Mouse (Mus musculus): ENCODE data around the gene Cenpx. TPM values are rescaled to one million over a fixed set of nuclear protein-coding genes. Genes with fewer than 3 reads are reported as not detected.
"Not testable (repeated sequence)": the region's sequence is repeated elsewhere in the genome, so short reads cannot be mapped to it uniquely, and the experiment has no call there.

Cenpx gene
- total RNA-seq, 2 experiments from 2014 or later, result 22.1 to 32.3 TPM

DNA sequence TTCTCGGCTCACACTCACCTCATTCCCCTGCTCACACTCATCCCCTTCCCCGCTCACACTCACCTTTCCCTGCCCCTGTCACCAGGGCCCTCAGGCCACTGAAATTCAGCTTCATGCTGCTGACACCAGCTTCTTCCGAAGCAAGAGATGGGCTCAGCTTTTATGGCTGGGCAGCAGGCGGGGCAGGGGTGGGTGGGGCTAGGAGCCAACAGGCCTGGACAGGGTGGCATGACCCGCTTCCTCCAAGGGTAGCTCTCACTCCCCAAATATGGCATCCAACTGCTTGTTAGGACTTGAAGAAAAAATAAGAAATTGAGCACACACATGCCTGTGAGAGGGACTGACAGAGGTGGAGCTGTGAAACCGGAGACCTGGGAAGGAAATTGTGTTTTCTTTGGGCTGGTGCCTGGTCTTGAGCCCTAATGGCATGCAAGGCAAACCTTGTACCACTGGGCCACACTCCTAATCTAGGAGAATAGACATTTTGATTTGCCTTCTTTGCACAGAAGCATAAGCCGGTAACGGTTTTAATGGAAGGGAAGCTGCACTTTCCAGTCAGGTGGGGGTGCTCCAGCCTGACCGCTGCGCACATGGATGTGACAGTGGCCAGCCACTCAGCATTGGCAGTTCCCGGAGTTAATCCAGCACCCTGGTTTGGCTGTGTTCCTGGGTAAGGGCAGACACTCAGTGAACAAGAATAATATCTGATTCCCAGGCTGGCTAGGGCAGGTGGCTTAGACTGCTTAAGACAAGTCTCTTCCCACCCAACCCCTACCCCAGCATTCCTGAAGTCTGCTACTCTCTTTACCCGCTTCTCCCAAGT is 18.5 kb upstream of the Cenpx start, which contains the start of gene Cbr2:
Gene Cbr2, minus strand, starts transcription at position 257 of the 823 bp plus-strand sequence.
- TF ChIP-seq CTCF (IDR thresholded peaks at IDR 0.05), result no peak; the same call in 1 of the 2 replicates
- H3K27ac ChIP-seq, result peak within 1 kb of the TSS; percentile 66
- H3K4me3 ChIP-seq, result peak within 1 kb of the TSS; percentile 51
- DNase-seq, result peak; percentile 67
- intact Hi-C loops (cut with DNase I), result no loop called here

DNA sequence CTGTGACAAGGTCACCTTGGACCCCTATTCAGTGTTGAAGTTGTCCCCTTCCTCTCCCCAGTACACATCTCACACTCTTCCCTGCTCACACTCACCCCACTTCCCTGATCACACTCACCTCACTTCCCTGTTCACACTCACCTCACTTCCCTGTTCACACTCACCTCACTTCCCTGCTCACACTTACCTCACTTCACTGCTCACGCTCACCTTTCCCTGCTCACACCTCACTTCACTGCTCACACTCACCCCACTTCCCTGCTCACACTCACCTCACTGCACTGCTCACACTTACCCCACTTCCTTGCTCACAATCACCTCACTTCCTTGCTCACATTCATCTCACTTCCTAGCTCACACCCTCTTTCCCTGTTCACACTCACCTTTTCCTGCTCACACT is 17.9 kb upstream of the Cenpx start:
- DNase-seq, result no peak
- intact Hi-C loops (cut with DNase I), result no loop called here
- Histone ChIP-seq H3K27ac (peak overlapping the region; percentile 66), H3K4me3 (peak overlapping the region; percentile 51)
- TF ChIP-seq CTCF (IDR thresholded peaks at IDR 0.05), result no peak

DNA sequence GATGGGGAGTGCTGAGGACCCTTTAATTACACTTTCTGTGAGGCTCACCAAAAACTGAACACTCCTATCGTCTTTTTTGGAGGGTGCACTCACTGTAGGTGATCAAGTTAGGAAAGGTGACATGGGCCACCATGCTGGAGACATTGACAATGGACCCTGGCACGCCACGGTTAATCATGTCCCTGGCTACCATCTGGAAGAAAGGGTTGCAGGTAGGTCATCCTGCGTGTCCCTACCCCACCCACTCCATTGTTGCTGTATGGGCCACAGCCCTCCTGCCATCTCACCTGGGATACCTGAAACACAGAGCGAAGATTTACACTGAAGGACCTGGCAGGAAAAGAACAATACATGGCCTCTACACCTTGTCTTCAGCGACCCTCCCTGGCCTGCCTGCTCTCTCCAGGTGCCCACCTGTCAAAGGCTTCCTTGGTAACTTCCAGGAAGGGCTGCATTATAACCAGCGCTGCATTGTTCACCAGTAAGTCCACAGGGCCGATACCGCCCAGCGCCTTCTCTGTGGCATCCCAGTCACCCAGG is 16.9 kb upstream of the Cenpx start:
- H3K4me3 ChIP-seq, result peak overlapping the region; percentile 51
- no peak for TF ChIP-seq CTCF (IDR thresholded peaks at IDR 0.05)
- H3K27ac ChIP-seq, result no peak overlapping the region
- no peak for DNase-seq
- intact Hi-C loops (cut with DNase I), result no loop called here

DNA sequence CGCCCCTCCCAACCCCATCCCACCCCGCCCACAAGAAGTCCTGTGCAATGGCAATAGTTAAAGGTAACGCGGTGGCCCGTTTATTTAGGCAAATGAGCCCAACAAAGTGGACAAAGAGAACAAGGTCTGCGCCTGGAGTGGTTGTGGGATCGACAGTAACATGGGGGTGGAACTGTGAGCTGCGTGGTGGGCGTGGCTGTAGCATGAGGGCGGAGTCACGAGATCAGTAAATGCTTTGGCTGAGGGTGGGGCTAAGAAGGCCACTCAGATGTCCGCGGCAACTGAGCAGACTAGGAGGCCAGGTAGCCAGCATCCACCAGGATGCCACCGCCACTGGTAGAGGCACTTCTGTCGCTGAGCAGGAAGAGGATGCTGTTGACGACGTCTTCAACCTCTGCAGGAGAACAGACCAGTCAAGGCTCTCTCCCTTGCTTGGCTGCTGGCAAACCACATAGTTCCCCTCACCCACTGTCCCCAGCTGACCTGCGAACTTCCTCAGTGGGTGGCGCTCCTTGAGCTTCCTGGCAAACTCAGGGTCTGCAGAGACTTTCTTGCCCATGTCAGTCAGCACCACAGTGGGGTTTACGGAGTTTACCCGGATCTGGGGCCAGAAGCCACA is 16.0 kb upstream of the Cenpx start:
- intact Hi-C loops (cut with DNase I); DNase-seq; H3K27ac ChIP-seq: not testable (repeated sequence)
- H3K4me3 ChIP-seq, result peak overlapping the region; percentile 32

DNA sequence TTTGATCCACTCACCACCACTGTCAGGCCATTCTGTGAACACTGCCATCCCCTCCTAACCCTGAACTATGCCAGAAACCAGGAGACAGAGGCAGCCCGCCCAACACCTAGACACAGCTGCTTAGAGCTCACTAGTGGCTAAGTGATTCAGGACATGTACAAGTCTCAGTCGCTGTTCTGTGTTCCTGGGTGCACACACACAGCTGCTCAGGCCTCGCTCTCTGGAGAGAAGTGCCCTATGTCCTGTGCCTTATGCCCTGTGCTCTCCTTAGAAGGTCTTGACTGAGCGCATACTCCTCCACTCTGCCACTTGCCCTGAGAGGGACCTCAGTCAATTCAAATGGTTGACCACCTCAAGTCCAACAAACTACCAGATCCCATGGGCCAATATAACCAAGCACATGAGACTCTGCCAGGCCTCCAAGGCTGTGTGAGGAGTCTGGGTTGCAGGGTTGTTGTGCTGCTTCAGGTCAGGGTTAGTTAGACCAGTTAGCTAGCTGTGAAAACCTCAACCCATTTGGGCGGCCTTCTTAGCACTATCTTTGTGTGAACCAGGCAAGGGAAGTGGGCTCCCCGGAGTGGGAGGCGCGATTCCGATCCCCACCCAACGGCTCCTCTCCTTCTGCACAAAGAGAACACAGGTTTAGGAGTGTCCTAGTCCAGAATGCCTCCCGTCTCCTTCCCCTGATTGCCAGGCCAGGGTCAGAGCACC is 15.1 kb upstream of the Cenpx start:
- Histone ChIP-seq H3K4me3 (no peak overlapping the region), H3K27ac (no peak overlapping the region)
- no peak for TF ChIP-seq CTCF (IDR thresholded peaks at IDR 0.05)
- no peak for DNase-seq
- intact Hi-C loops (cut with DNase I), result no loop called here

DNA sequence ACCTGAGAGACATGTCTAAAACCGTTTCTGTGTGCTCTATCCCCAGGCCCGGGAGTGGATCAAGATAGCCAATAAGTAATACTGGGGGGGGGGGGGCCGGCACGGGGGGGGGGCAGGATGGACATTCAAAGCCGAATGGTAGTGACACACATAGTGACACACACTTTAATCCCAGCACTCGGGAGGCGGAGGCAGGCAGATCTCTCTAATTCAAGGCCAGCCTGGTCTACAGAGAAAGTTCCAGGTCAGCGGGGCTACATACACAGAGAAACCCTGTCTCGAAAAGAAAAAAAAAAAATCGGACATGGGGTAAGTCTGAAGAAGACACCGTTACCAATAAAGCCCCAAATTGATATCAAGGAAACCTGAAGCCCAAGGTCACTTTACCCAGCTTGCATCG is 14.0 kb upstream of the Cenpx start:
- TF ChIP-seq CTCF (IDR thresholded peaks at IDR 0.05), result no peak
- H3K27ac ChIP-seq, result peak overlapping the region; percentile 87
- intact Hi-C loops (cut with DNase I), result no loop called here
- peak overlapping the region; percentile 90 for H3K4me3 ChIP-seq
- DNase-seq, result no peak

DNA sequence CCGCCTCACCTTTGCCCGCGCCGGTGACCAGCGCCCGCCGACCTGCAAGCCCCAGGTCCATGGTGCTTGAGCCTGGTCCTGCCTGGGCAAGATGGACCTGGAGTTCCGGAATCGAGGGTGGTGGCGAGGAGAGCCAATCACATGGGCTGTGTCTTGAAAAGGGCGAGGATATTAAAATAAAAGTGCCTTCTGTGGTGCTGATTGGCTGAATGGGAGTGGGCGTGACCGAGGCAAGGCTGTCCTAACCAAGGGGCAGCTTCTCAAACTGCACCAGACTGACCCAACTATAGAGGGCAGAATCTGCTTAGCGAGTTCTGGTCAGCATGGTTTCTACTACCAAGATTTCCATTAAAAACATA is 13.6 kb upstream of the Cenpx start, which contains the start of gene Dcxr:
Gene Dcxr, minus strand, starts transcription at position 113 of the 359 bp plus-strand sequence.
- peak; percentile 94 for DNase-seq
- peak within 1 kb of the TSS; percentile 90 for H3K4me3 ChIP-seq
- peak within 1 kb of the TSS; percentile 87 for H3K27ac ChIP-seq
- intact Hi-C loops (cut with DNase I), result no loop called here
- peak; percentile 68 for TF ChIP-seq CTCF (IDR thresholded peaks at IDR 0.05)

DNA sequence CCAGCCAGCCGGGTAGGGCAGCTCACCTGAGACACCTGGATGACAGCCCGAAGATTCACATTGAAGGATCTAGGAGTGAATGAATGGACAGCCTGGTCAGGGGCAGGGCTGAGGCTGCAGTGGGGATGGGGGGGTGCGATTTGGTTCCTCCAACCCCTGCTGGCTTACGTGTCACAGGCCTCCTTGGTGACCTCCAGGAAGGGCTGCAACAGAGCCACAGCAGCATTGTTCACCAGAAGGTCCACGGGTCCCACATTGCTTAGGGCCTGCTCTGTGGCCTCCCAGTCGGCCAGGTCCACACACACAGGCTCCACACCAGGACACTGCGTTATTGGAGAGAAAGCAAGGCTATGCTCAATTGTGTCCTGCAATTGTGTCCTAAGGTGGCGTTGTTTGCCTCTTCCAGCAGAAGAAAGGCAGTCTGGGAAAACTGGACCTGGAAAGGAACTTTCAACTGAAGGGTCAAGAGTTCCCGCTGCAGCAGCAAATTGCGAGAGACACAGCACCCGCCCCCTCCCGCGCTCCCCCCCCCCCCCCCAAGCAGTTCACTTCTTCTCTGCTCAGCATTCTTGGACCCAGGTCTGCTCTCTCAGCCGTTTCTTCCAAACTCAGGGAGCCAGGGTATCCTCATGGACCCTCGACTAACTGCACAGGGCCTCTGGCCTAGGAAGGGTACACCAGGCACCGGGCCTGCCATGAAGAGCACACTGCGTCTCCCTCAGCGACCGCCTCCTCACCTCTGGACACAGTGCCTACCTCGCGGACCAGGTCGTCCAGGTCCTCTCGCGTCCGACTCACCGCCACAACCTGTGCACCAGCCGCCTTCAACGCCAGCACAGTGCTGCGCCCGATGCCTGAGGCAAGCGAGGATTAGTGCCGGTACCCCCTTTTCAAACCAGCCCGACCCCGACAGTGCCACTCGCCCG is 13.0 kb upstream of the Cenpx start:
- no peak for DNase-seq
- intact Hi-C loops (cut with DNase I), result no loop called here
- H3K27ac ChIP-seq, result peak overlapping the region; percentile 87
- TF ChIP-seq CTCF (IDR thresholded peaks at IDR 0.05), result no peak
- H3K4me3 ChIP-seq, result peak overlapping the region; percentile 90

DNA sequence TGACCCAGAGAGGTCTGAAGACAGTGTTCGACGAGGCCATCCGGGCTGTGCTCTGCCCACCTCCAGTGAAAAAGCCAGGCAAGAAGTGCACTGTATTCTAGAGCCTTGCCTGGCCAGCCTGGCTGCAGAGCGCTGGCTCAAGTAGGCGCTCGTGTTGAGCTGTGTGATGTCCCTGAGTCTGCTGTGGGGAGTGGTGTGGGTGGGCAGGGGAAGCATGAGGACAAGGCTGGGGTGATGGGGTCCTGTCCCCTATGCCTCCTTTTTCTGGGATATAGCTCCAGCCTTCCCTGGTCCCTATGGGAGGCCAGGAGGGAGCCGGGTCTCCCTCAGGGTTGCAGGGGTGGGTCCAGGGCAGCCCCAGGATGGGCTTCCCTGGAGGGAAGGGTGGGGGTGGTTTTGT is 10.0 kb upstream of the Cenpx start:
- no peak for TF ChIP-seq CTCF (IDR thresholded peaks at IDR 0.05)
- Histone ChIP-seq H3K27ac (no peak overlapping the region), H3K4me3 (no peak overlapping the region)
- DNase-seq, result no peak
- intact Hi-C loops (cut with DNase I), result no loop called here

DNA sequence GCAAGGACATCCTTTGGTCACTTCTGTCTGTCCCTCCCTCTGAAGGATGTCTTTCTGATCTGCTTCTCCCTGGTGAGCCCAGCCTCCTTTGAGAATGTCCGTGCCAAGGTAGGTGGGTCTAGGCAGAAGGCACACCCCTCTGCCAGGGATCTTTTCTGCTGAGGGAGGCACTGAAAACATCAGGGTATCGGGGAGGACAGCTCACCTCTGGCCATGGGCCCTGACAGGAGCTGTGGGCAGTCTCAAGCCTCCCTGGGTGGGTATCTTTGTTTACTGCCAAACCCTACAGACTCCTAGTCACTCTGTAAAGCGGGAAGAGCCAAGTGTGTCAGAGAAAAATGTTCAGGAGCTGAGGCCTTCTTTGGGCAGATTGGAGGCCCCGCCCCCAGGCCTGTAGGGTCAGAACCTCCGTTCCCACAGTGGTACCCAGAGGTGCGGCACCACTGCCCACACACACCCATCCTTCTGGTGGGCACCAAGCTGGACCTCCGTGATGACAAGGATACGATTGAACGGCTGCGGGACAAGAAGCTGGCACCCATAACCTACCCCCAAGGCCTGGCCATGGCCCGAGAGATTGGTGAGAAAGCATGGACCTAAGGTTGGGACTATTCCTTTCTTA is 9.3 kb upstream of the Cenpx start:
- H3K4me3 ChIP-seq, result no peak overlapping the region
- intact Hi-C loops (cut with DNase I), result no loop called here
- no peak overlapping the region for H3K27ac ChIP-seq
- DNase-seq, result no peak
- no peak for TF ChIP-seq CTCF (IDR thresholded peaks at IDR 0.05)

DNA sequence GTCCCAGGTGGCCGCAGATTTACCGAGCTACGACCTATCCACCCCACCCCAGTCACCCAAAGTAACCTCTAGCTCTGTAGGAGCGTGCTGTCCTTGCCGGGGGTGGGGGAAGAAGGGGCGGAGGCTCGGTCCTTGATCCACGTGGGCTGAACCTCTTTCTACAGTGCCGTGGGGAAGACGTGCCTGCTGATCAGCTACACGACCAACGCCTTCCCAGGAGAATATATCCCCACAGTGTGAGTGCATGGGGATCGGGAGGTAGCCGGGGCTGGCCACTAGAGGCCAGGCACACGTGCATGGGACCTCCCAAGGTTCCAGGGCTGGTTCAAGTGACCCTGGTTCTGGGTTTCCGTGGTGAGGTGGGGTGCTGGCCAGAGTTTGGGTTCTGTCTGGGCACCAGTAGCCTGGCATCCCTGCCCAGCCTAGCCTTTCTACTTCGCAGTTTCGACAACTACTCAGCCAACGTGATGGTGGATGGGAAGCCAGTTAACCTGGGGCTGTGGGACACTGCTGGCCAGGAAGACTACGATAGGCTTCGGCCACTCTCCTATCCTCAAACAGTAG is 8.6 kb upstream of the Cenpx start:
- intact Hi-C loops (cut with DNase I), result no loop called here
- no peak overlapping the region; the same call in 1 of the 2 replicates for H3K27ac ChIP-seq
- peak overlapping the region; percentile 79 for H3K4me3 ChIP-seq
- no peak for DNase-seq
- no peak for TF ChIP-seq CTCF (IDR thresholded peaks at IDR 0.05)
